Mouse (Mus musculus): Measurements from ENCODE around the gene Wdr89.

GRCm38 (mm10) chr12:75647663-75648062, 21.7 kb downstream of the Wdr89 start:
- TF ChIP-seq CTCF (conservative IDR thresholded peaks at IDR 0.05; ENCODE audit: low read length) (no peak; the same call in 1 of the 2 replicates), POU5F1 (IDR thresholded peaks at IDR 0.05; ENCODE audit: borderline replicate concordance, low read length) (no peak)

All from E14TG2a.4 (cell line).